Mouse (Mus musculus): Measurements from ENCODE around the gene Cacnb1. TPM values are rescaled to one million over a fixed set of nuclear protein-coding genes. Genes with fewer than 3 reads are reported as not detected.

The Cacnb1 gene
- polyA plus RNA-seq (2014; fragmentation: Illumina TruSeq; extraction: RNeasy Lipid Tissue Mini Kit (QIAGEN cat#74804); ENCODE audit: low read depth, low replicate concordance): not detected

GRCm38 (mm10) chr11:98022555-98023371 lies at the start of gene Cacnb1:
Cacnb1 (minus strand) TSS chr11:98023034.

GRCm38 (mm10) chr11:98052989-98053834 lies 30.4 kb upstream of the Cacnb1 start, which contains the start of gene Stac2:
Stac2 (minus strand) TSS chr11:98053462.

DNA sequence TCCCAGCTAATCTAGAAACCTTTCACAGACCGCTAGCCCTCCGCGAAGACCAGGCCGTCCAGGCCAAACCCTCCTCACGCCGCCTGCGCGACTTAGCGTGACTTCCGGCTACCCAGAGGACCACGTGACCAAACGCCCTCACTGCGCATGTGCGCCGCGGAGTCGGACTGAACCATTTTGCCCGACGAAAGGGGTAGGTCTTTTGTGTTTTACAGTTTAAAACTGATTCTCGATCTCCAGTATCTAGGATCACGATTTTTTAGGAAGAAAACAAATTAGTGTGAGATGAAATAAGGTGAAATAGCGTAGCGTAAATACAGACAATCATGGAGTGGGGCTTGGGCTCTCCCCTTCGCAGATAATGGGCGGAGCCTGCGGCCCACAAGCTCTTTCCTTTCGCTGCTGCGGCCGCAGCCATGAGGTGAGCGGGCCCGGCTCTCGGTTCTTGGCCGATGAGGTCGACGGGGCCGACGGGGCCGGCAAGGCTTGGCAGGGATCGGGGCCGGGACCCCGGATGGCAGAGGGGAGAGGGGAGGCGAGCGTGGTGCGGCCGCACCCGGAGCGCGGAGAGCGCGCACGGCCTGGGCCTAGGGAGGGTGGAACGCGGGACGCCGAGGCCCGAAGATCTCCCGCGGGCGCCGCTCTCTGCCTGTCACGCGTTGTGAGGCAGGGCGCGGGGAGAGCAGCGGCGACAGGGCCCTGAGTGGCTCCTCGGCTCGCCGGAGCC lies 3.9 kb upstream of the Cacnb1 start, which contains the start of gene Rpl19:
TSS of gene Rpl19 (plus strand) at position 141 of the 727 bp plus-strand sequence.

GRCm38 (mm10) chr11:97995564-97996288 lies 27.1 kb downstream of the Cacnb1 start, which contains the start of gene Arl5c:
Arl5c (minus strand) TSS chr11:97996181.

GRCm38 (mm10) chr11:97985727-97986677 lies 36.8 kb downstream of the Cacnb1 start, which contains the start of gene Plxdc1:
Plxdc1 (minus strand) TSS chr11:97986444.

Other genes starting within 250 kb of the Cacnb1 start
- not detected for gene 1700001P01Rik, start 247.1 kb downstream of the Cacnb1 start, polyA plus RNA-seq (2014; fragmentation: Illumina TruSeq; extraction: RNeasy Lipid Tissue Mini Kit (QIAGEN cat#74804); ENCODE audit: low read depth, low replicate concordance)
- 1,275 TPM for gene Rpl23, start 240.6 kb downstream of the Cacnb1 start, polyA plus RNA-seq (2014; fragmentation: Illumina TruSeq; extraction: RNeasy Lipid Tissue Mini Kit (QIAGEN cat#74804); ENCODE audit: low read depth, low replicate concordance)
- 32.3 TPM for gene Lasp1, start 224.0 kb downstream of the Cacnb1 start, polyA plus RNA-seq (2014; fragmentation: Illumina TruSeq; extraction: RNeasy Lipid Tissue Mini Kit (QIAGEN cat#74804); ENCODE audit: low read depth, low replicate concordance)
- 3.2 TPM for gene B230217C12Rik, start 182.3 kb downstream of the Cacnb1 start, polyA plus RNA-seq (2014; fragmentation: Illumina TruSeq; extraction: RNeasy Lipid Tissue Mini Kit (QIAGEN cat#74804); ENCODE audit: low read depth, low replicate concordance)
- gene Fbxo47, start 138.9 kb downstream of the Cacnb1 start, polyA plus RNA-seq (2014; fragmentation: Illumina TruSeq; extraction: RNeasy Lipid Tissue Mini Kit (QIAGEN cat#74804); ENCODE audit: low read depth, low replicate concordance): 3.6 TPM
- not detected for gene Plxdc1, start 36.6 kb downstream of the Cacnb1 start, polyA plus RNA-seq (2014; fragmentation: Illumina TruSeq; extraction: RNeasy Lipid Tissue Mini Kit (QIAGEN cat#74804); ENCODE audit: low read depth, low replicate concordance)
- gene Arl5c, start 26.9 kb downstream of the Cacnb1 start, polyA plus RNA-seq (2014; fragmentation: Illumina TruSeq; extraction: RNeasy Lipid Tissue Mini Kit (QIAGEN cat#74804); ENCODE audit: low read depth, low replicate concordance): not detected
- gene Rpl19, start 3.7 kb upstream of the Cacnb1 start, polyA plus RNA-seq (2014; fragmentation: Illumina TruSeq; extraction: RNeasy Lipid Tissue Mini Kit (QIAGEN cat#74804); ENCODE audit: low read depth, low replicate concordance): 76.3 TPM
- not detected for gene Stac2, start 30.4 kb upstream of the Cacnb1 start, polyA plus RNA-seq (2014; fragmentation: Illumina TruSeq; extraction: RNeasy Lipid Tissue Mini Kit (QIAGEN cat#74804); ENCODE audit: low read depth, low replicate concordance)
- 12.1 TPM for gene Fbxl20, start 127.4 kb upstream of the Cacnb1 start, polyA plus RNA-seq (2014; fragmentation: Illumina TruSeq; extraction: RNeasy Lipid Tissue Mini Kit (QIAGEN cat#74804); ENCODE audit: low read depth, low replicate concordance)
- gene Med1, start 170.3 kb upstream of the Cacnb1 start, polyA plus RNA-seq (2014; fragmentation: Illumina TruSeq; extraction: RNeasy Lipid Tissue Mini Kit (QIAGEN cat#74804); ENCODE audit: low read depth, low replicate concordance): 31.2 TPM
- gene Cdk12, start 180.0 kb upstream of the Cacnb1 start, polyA plus RNA-seq (2014; fragmentation: Illumina TruSeq; extraction: RNeasy Lipid Tissue Mini Kit (QIAGEN cat#74804); ENCODE audit: low read depth, low replicate concordance): 24.2 TPM

Data from kidney, adult 10 weeks (tissue).